Mouse (Mus musculus) liver, embryonic 16.5 days (tissue): Measurements from ENCODE around the gene Cpne6. TPM values are rescaled to one million over a fixed set of nuclear protein-coding genes. Genes with fewer than 3 reads are reported as not detected.

Experiments
- ATAC-seq: fragments of 200-750 bp; cut with Nextera tagmentation; 2 replicates; pipeline ENCODE4 v1.8.0; 2017; ENCODE audit warnings: low read depth, mild to moderate bottlenecking, moderate number of reproducible peaks, moderate library complexity
- H3K27ac ChIP-seq: fragments of 300-500 bp; sonication (generic); 2 replicates; pipeline ENCODE4 v1.5.1; 2014; ENCODE audit warnings: mild to moderate bottlenecking, low read length
- H3K27me3 ChIP-seq: fragments of 300-500 bp; sonication (generic); 2 replicates; pipeline ENCODE4 v1.6.1; 2014; ENCODE audit warnings: low read depth, low read length, mixed read lengths; ENCODE audit not compliant: control insufficient read depth, insufficient read depth
- H3K36me3 ChIP-seq: fragments of 300-500 bp; sonication (generic); 2 replicates; pipeline ENCODE4 v1.6.1; 2014; ENCODE audit warnings: mild to moderate bottlenecking; ENCODE audit not compliant: control insufficient read depth, insufficient read depth
- H3K4me1 ChIP-seq: fragments of 300-500 bp; sonication (generic); 2 replicates; pipeline ENCODE4 v1.6.1; 2014; ENCODE audit warnings: low read depth, low read length, mixed read lengths; ENCODE audit not compliant: control insufficient read depth
- H3K4me2 ChIP-seq: fragments of 300-500 bp; sonication (generic); 2 replicates; pipeline ENCODE4 v1.6.1; 2014; ENCODE audit warnings: low read depth, low read length, mixed read lengths
- H3K4me3 ChIP-seq: fragments of 300-500 bp; sonication (generic); 2 replicates; pipeline ENCODE4 v1.5.1; 2014; ENCODE audit warnings: low read depth, mild to moderate bottlenecking, low read length
- H3K9ac ChIP-seq: fragments of 300-500 bp; sonication (generic); 2 replicates; pipeline ENCODE4 v1.6.1; 2014; ENCODE audit warnings: low read depth, low read length
- H3K9me3 ChIP-seq: fragments of 300-500 bp; sonication (generic); replicated peaks from 2 replicates; pipeline ENCODE4 v1.6.1; 2016; ENCODE audit warnings: low read length; ENCODE audit not compliant: control insufficient read depth
- whole genome bisulfite sequencing: fragments of 180-500 bp; shearing (Covaris S2); extraction: QIAGEN DNeasy Blood & Tissue Kit; methylation state at CpG from one replicate; pipeline ENCODE4 v1.1.7; 2014; ENCODE audit not compliant: insufficient replicate concordance; 5-methylcytosine and 5-hydroxymethylcytosine counted together
- polyA plus RNA-seq: library from polyadenylated mRNA; unstranded; fragments of >200 nt; fragmentation: Nextera tagmentation; extraction: Ambion mirVana; gene quantifications from 2 replicates; pipeline ENCODE4 v1.2.1, GENCODE M21; 2015

Cpne6 gene
- polyA plus RNA-seq, 1 experiment from 2014 or later = not detected

DNA sequence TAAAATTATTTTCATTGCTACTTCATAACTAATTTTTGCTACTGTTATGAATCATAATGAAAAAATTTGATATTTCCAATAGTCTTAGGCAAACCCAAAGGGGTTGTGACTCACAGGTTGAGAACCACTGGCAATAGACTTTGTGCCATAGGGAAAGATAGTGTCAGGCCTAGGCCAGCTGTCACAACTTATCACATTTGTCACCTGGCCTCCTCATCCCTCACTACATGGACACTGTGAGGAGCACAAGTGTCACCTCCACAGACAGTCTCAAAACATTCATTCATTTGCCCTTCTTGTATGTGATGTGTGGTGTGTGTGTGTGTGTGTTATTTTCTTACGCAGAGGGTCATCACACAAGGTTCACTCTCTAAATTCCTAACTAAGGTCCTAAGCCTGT, 32.8 kb upstream of the Cpne6 start:
- H3K9ac ChIP-seq = peak overlapping the region; percentile 94
- peaks cover 46% of the 10 kb centered on the region for H3K4me1 ChIP-seq
- H3K27ac ChIP-seq = peak overlapping the region; percentile 96
- peak overlapping the region; percentile 88 for H3K4me2 ChIP-seq
- no peaks in the 10 kb centered on the region for H3K27me3 ChIP-seq
- WGBS = 81% methylated on average over 1 of the region's 1 CpGs
- H3K4me3 ChIP-seq = no peak overlapping the region
- peak; percentile 54 for ATAC-seq
- H3K9me3 ChIP-seq = no peaks in the 10 kb centered on the region
- peaks cover 3% of the 10 kb centered on the region; the same call in 1 of the 2 replicates for H3K36me3 ChIP-seq

DNA sequence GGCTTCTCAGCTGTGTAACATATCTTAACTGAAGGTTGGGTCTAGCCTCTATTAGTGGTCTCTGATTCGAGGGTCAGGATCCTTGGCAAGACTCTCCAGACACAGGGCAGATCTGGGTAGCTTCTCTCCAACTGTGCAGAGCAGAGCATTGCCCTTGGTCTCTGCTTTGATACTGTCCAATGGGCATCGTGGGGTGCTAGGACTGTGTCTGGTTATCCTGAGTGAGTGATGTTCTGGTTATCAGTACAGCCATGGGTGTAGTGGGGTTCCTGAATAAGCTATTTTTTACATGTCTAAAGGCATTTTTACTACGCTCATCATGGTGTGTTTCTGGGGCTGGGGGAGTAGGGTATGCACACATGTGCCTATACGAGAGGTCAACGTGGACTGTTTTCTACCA, 32.4 kb upstream of the Cpne6 start:
- Histone ChIP-seq H3K4me2 (peak overlapping the region; percentile 88), H3K9me3 (no peaks in the 10 kb centered on the region), H3K27me3 (no peaks in the 10 kb centered on the region), H3K27ac (peak overlapping the region; percentile 96), H3K9ac (peak overlapping the region; percentile 94), H3K4me1 (peaks cover 46% of the 10 kb centered on the region), H3K4me3 (peak overlapping the region; percentile 85), H3K36me3 (peaks cover 3% of the 10 kb centered on the region; the same call in 1 of the 2 replicates)
- WGBS = 18% methylated on average over 5 of the region's 5 CpGs
- peak; percentile 67 for ATAC-seq

DNA sequence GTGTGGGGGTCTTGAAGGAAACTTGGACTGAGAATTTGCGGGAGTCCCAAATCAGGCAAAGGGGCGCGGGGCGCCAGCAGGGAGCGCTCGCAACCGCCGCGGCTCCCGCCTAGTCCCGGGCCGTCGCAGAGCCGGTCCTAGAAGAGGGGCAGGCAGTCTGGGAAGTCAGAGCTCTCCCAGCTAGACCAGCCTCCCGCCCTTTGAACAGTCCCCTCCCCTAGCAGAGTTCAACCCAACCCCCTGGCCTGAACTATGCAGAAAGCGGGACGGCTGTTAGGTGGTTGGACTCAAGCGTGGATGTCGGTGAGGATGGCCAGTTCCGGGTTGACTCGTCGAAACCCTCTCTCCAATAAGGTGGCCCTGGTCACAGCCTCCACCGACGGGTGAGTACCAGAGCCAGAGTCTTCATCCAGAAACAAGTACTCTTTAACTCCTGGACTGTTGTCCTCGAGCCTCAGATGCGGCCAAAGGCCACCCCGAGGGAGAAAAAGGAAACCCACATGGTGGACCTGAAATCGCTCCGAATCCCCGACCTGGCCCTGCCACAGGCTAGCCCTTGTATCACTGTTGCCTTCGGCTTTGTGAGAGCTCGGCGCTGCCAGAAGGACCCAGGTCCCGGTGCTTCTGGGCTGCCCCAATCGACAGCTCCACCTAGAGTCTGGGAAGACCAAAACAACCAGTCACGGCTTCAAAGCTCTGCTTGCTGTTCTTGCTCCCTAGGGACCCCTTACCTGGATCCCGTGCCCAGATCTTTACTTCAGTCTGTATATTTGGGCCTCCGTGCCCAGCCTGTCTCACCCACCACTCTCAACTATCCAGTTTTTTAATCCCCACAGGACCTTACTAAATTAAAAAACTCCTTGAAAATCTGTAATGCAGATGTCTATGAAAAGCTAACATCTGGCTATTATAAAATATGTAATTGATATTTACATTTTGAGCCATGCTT, 31.3 kb upstream of the Cpne6 start, which contains the start of gene Dhrs4:
TSS of gene Dhrs4 (plus strand) at position 108 of the 949 bp plus-strand sequence.
- Histone ChIP-seq H3K9me3 (no peaks in the 10 kb centered on the region), H3K27me3 (no peaks in the 10 kb centered on the region), H3K4me1 (peaks cover 46% of the 10 kb centered on the region), H3K4me2 (peak within 1 kb of the TSS; percentile 88), H3K9ac (peak within 1 kb of the TSS; percentile 94), H3K4me3 (peak within 1 kb of the TSS; percentile 85), H3K36me3 (peaks cover 3% of the 10 kb centered on the region; the same call in 1 of the 2 replicates), H3K27ac (peak within 1 kb of the TSS; percentile 96)
- ATAC-seq = peak; percentile 90
- under 1% methylated on average over 38 of the region's 38 CpGs for WGBS

DNA sequence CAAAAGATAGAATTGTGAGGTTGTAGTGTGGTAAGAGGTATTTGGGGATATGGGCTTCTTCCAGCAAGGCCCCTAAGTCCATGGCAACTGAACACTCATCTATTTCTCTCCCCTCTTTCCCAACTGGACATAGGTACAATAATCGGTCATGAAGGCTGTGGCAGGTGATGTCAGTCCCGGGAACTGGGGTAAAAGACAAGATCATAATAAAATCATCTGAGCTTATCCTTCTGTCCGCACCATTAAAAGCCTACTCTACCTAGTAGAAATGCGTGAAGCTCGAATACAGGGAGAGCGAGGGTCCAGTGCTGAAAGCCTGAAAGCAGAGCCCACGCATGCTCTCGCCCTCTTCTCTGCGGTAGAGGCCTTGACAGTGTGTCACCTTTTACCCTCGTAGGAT, 30.6 kb upstream of the Cpne6 start:
- H3K36me3 ChIP-seq = peaks cover 3% of the 10 kb centered on the region; the same call in 1 of the 2 replicates
- H3K9me3 ChIP-seq = no peaks in the 10 kb centered on the region
- no peak for ATAC-seq
- H3K27me3 ChIP-seq = no peaks in the 10 kb centered on the region
- H3K9ac ChIP-seq = no peak overlapping the region; the same call in 1 of the 2 replicates
- H3K4me3 ChIP-seq = peak overlapping the region; percentile 85
- H3K4me2 ChIP-seq = peak overlapping the region; percentile 88
- H3K27ac ChIP-seq = no peak overlapping the region
- WGBS = 81% methylated on average over 10 of the region's 10 CpGs
- peaks cover 46% of the 10 kb centered on the region for H3K4me1 ChIP-seq

DNA sequence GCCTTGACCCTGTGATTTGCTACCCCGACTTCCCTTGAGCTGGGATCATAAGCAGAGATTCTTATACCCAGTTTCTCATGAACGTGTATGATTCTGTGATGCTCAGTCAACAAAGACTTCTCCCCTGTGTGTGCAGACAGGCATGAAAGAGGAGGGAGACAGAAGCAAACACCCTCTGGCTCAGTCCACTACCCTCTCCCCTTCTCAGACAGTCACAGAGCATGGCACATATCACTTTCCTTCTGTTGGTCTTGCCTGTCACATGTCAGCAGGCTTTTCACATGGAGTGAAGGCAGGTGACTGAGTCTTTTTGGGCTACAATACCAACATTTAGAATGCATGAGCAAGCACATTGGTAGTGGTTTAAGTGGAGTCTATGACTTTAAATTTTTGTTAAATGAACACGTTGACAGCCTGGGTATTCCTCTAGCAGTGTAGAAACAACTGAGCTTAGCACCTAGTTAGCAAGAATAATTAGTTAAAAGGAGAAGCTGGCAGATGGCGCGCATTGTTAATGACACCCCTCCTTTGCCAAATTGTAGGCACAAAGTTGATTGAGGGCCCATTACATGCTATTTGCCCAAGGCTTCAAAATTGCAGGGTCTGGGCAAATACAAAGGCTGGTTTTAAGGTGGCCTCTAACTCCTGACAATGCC, 25.7 kb upstream of the Cpne6 start:
- no peaks in the 10 kb centered on the region for H3K9me3 ChIP-seq
- H3K4me3 ChIP-seq = no peak overlapping the region
- no peaks in the 10 kb centered on the region for H3K27me3 ChIP-seq
- 67% methylated on average over 5 of the region's 5 CpGs for WGBS
- no peak overlapping the region for H3K9ac ChIP-seq
- H3K4me2 ChIP-seq = no peak overlapping the region
- peaks cover 10% of the 10 kb centered on the region for H3K36me3 ChIP-seq
- no peak for ATAC-seq
- no peak overlapping the region for H3K27ac ChIP-seq
- peaks cover 15% of the 10 kb centered on the region for H3K4me1 ChIP-seq

DNA sequence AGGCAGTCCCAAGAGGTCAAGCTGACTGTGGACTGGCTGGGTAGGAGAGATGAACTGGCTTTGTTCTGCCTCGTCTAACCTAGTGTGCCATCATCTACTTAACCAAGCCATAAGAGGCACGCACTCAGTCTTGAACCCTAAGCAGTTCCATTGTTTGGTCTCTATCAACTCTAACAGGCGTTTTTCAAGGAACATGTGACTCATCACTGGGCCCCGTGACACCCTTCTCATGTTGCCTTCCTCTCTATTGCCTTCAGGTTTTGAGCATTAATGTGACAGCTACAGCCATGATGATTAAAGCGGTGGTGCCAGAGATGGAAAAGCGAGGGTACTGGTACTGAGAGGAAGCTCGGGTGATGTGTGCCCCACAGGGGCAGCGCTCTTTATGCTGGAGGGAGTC, 23.4 kb upstream of the Cpne6 start:
- H3K27ac ChIP-seq = no peak overlapping the region
- 68% methylated on average over 8 of the region's 8 CpGs for WGBS
- no peak for ATAC-seq

DNA sequence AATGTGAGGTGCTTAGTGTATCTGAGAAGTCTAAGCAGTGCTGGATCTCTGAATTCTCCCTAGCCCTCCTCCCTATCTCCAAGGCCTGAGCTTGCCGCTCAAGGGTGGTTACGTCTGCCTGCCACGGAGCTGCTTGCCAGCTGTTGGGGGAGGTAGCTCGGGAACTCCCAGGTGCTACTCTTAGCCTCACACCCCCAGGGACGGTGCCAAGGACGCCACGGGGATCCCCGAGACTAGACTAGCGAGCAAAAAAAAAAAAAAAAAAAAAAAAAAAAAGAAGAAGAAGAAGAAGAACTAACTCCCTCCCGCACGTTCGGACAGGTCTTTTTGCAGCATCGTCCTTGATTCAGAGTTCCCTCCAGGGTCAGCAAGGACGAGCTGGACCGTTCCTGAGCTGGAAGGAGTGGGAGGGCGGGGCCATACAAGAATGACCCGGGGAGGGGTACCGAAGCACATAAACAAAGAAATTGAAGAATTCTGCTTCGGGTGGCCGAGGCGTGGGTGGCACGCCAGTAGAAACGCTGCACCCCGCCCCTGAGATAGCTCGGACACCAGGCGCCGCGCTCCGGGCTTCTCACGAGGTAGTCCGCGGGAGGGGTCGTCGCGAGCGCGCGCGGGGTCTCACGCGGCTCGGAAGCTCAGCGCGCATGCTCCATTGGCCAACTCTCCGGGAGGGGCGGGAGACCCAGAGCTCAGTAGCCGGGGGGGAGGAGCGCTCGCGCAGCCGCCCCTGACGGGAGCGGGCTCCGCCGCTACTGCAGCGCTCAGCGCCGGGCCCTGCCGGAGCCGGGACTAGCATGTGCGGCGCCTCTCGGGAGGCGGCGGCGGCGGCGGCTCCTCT, 19.7 kb upstream of the Cpne6 start, which contains the start of gene Carmil3:
TSS of gene Carmil3 (plus strand) at position 291 of the 841 bp plus-strand sequence.
- peak; percentile 72 for ATAC-seq
- Histone ChIP-seq H3K36me3 (peaks cover 5% of the 10 kb centered on the region), H3K4me1 (peaks cover 22% of the 10 kb centered on the region), H3K9me3 (no peaks in the 10 kb centered on the region), H3K9ac (peak within 1 kb of the TSS; percentile 61), H3K4me3 (peak within 1 kb of the TSS; percentile 73), H3K4me2 (peak within 1 kb of the TSS; percentile 100), H3K27ac (peak within 1 kb of the TSS; percentile 12; the same call in 1 of the 2 replicates), H3K27me3 (peaks cover 15% of the 10 kb centered on the region)
- under 1% methylated on average over 54 of the region's 68 CpGs for WGBS

More for the DNA sequence above, 23.4 kb upstream of the Cpne6 start:
- Histone ChIP-seq H3K27me3 (peaks cover 12% of the 10 kb centered on the region), H3K4me1 (peaks cover 22% of the 10 kb centered on the region), H3K9ac (no peak overlapping the region), H3K36me3 (peaks cover 8% of the 10 kb centered on the region), H3K4me3 (no peak overlapping the region), H3K4me2 (no peak overlapping the region), H3K9me3 (no peaks in the 10 kb centered on the region)

DNA sequence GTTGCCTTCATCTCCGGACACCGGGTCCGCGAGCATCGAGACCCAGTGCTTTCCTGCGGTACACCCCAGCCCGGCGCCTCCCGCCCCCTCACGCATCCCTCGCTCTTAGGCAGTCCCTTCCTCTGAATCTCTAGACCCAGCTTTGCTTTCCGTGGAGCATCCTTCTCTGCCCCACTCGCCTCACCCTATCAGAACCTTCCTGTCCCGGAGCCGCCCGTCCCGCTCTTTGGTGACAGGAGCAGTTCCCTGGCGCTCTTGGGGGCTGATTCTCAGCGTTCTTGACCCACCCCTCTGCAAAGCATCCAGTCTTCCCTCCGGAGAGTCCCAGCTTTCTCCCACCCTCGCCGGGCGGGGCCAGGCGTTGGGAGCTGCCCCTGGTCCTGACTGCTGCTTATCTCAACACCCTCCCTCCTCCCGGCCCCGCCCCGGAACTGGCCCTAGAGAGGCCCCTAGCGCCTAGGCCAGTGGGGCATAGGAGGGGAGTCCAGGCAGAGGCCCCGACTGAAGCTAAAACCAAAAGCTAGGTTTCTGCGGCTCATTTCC, 18.9 kb upstream of the Cpne6 start:
- peak overlapping the region; percentile 73 for H3K4me3 ChIP-seq
- no peaks in the 10 kb centered on the region for H3K9me3 ChIP-seq
- peaks cover 5% of the 10 kb centered on the region for H3K36me3 ChIP-seq
- peaks cover 15% of the 10 kb centered on the region for H3K27me3 ChIP-seq
- WGBS = 0% methylated on average over 27 of the region's 30 CpGs
- H3K4me1 ChIP-seq = peaks cover 22% of the 10 kb centered on the region
- peak overlapping the region; percentile 61 for H3K9ac ChIP-seq
- peak; percentile 92 for ATAC-seq
- H3K4me2 ChIP-seq = peak overlapping the region; percentile 100
- H3K27ac ChIP-seq = peak overlapping the region; percentile 12; the same call in 1 of the 2 replicates
